Mouse (Mus musculus): Measurements from ENCODE around the gene Zfp296. TPM values are rescaled to one million over a fixed set of nuclear protein-coding genes. Genes with fewer than 3 reads are reported as not detected.
A peak's percentile ranks its signal among the peaks of the same experiment; 100 is the strongest.

The Zfp296 gene
- polyA plus RNA-seq, 1 experiment from 2014 or later = 1.5 TPM

DNA sequence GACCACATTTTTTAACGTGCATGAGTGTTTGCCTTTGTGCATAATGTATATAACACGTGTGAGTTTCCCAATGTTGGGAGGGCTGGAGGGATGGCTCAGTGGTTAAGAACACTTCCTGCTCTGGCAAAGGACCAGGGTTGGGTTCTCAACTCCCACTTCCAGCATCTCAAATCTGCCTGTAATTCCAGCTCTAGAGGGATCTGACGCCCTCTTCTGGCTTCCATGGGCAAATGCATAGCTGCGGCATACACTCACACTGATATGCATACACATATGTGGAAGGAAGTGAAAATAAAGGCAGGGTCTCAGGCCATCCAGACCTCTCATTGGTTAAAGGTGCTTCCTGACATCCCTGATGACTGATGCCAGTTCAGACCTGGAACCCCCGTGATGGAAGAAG lies 30.2 kb downstream of the Zfp296 start:
- H3K4me2 ChIP-seq = no peak overlapping the region
- DNase-seq (no peak), ATAC-seq (ENCODE audit: low read depth) (no peak)
- no peak overlapping the region for H3K9ac ChIP-seq
- H3K9me3 ChIP-seq (replicated peaks) = no peaks in the 10 kb centered on the region
- no peak overlapping the region for H3K4me3 ChIP-seq (replicated peaks)
- H3K4me1 ChIP-seq (replicated peaks) = peaks cover 16% of the 10 kb centered on the region
- no peaks in the 10 kb centered on the region for H3K27me3 ChIP-seq
- WGBS (ENCODE audit: insufficient replicate concordance) = 70% methylated on average over 5 of the region's 5 CpGs
- H3K36me3 ChIP-seq = peaks cover 3% of the 10 kb centered on the region; the same call in 1 of the 2 replicates
- no peak overlapping the region for H3K27ac ChIP-seq

DNA sequence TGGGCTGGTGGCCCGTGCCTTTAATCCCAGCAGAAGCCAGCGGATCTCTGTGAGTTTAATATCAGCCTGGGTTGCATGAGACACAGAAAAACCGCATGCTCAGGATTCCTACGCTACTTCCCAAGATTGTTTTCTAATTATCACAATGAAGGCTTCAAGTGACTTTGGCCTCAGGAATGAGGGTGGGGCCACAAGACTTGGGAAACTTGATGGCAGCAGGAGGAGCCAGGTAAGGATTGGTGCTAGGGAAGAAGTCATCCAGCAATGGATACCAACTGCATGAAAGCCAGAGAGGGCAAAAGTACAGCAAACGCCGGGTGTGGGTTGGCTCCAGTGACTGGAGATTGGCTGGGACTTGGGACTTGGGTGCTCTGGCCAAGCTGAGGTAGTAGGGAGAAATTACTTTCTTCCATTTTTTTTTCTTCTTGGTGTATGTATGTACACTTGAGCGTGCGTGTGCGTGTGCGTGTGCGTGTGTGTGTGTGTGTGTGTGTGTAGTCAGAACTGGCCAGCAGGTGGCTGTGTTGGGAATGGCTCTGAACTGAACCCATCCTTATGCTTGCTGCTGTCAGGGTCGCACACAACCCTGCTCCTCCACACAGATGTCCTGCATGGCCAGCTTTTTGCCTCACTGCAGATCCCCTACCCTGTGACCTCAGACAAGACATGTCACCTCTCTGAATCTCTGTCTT lies 32.7 kb downstream of the Zfp296 start:
- H3K27me3 ChIP-seq = no peaks in the 10 kb centered on the region

DNA sequence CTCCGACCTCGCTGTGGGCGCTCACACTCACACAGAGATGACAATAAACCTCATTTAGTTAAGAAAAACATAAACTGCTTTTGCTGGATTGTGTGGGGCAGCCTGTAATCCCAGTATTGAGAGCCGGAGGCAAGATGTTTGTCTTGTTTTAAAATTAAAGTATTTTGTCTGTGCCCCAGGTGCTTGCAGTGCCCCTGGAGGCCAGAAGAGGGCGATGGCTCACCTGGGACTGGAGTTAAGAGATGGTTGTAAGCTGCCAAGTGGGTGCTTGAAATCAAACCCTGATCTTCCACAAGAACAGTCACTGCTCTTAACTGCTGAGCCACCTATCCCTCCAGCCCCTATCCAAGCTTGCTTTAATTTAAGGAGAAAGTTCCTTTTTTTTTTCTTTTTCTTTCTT lies 33.9 kb downstream of the Zfp296 start:
- H3K4me1 ChIP-seq (replicated peaks) = no peaks in the 10 kb centered on the region
- H3K4me3 ChIP-seq (replicated peaks) = no peak overlapping the region
- no peak overlapping the region for H3K9ac ChIP-seq
- 71% methylated on average over 5 of the region's 5 CpGs for WGBS (ENCODE audit: insufficient replicate concordance)
- H3K27me3 ChIP-seq = no peaks in the 10 kb centered on the region
- H3K9me3 ChIP-seq (replicated peaks) = no peaks in the 10 kb centered on the region
- no peak for DNase-seq
- no peak overlapping the region for H3K4me2 ChIP-seq
- ATAC-seq (ENCODE audit: low read depth) = no peak
- no peaks in the 10 kb centered on the region for H3K36me3 ChIP-seq
- no peak overlapping the region for H3K27ac ChIP-seq

More for the DNA sequence above, 32.7 kb downstream of the Zfp296 start:
- WGBS (ENCODE audit: insufficient replicate concordance) = 81% methylated on average over 12 of the region's 12 CpGs
- Histone ChIP-seq H3K4me3 (replicated peaks) (no peak overlapping the region), H3K4me1 (replicated peaks) (no peaks in the 10 kb centered on the region), H3K9ac (no peak overlapping the region), H3K36me3 (no peaks in the 10 kb centered on the region), H3K4me2 (no peak overlapping the region), H3K9me3 (replicated peaks) (no peaks in the 10 kb centered on the region), H3K27ac (no peak overlapping the region)
- ATAC-seq (ENCODE audit: low read depth) = no peak
- no peak for DNase-seq

DNA sequence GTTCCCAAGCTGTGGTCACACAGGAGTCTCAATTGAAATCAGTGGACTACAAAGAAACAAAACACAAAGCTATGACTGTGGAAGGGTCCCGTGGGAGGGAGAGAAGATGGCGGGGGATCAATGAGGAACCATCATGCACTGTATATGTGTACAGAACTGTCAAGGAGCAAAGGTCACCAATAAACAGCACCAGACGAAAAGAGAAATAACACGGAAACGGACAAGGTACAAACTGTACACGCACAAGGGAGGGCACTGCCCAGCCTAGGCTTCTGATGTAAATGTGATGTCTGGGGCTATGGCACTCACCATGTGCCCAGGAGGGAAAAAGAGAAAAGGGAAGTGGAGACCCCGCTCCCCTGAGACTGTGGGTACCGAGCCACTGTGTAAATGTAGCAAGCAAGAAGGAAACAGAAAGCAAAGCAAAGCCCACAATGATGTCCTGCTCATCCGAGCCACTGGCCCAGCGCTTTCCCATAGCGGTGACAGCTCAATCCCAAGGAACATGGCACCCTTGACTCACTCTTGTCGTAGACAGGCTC lies 38.0 kb downstream of the Zfp296 start:
- no peak overlapping the region for H3K27ac ChIP-seq
- H3K9me3 ChIP-seq (replicated peaks) = no peaks in the 10 kb centered on the region
- peaks cover 5% of the 10 kb centered on the region for H3K4me1 ChIP-seq (replicated peaks)
- 68% methylated on average over 12 of the region's 12 CpGs for WGBS (ENCODE audit: insufficient replicate concordance)
- H3K4me3 ChIP-seq (replicated peaks) = no peak overlapping the region
- H3K9ac ChIP-seq = no peak overlapping the region
- DNase-seq (no peak), ATAC-seq (ENCODE audit: low read depth) (no peak)
- H3K27me3 ChIP-seq = peaks cover 9% of the 10 kb centered on the region
- H3K4me2 ChIP-seq = no peak overlapping the region
- no peaks in the 10 kb centered on the region for H3K36me3 ChIP-seq

- peak overlapping the region; percentile 58 for H3K4me2 ChIP-seq
- H3K9ac ChIP-seq = peak overlapping the region; percentile 43; the same call in 1 of the 2 replicates
- 17% methylated on average over 35 of the region's 35 CpGs for WGBS (ENCODE audit: insufficient replicate concordance)
- H3K27me3 ChIP-seq = peaks cover 18% of the 10 kb centered on the region
- H3K9me3 ChIP-seq (replicated peaks) = no peaks in the 10 kb centered on the region
- H3K4me1 ChIP-seq (replicated peaks) = peaks cover 5% of the 10 kb centered on the region
- DNase-seq (peak; percentile 56), ATAC-seq (ENCODE audit: low read depth) (peak; percentile 68)
- H3K36me3 ChIP-seq = no peaks in the 10 kb centered on the region
- peak overlapping the region; percentile 31 for H3K4me3 ChIP-seq (replicated peaks)
- no peak overlapping the region for H3K27ac ChIP-seq
Measured at GRCm38 (mm10) chr7:19619004-19619801, 42.1 kb downstream of the Zfp296 start.

DNA sequence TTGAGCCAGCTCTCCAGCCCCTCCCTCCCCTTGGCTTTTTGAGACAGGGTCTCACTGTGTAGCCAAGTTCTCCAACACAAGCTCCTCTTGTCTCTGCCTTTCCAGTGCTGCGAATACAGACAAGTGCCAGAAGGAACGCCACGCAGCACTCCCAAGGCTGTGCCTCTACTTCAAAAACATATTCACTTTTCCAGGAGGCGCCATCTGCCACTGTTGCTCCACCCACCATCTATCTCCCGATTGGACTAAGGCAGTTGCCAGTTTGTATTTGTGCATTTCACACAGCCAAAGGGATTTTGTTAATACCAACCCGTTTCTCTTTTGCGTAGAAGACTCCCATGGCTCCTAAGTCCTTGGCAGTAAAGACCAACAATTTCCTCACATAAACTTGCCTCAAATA lies 43.7 kb downstream of the Zfp296 start:
- Histone ChIP-seq H3K9ac (no peak overlapping the region), H3K4me2 (no peak overlapping the region), H3K4me3 (replicated peaks) (no peak overlapping the region), H3K27me3 (peaks cover 18% of the 10 kb centered on the region), H3K9me3 (replicated peaks) (no peaks in the 10 kb centered on the region), H3K27ac (no peak overlapping the region), H3K4me1 (replicated peaks) (peaks cover 5% of the 10 kb centered on the region), H3K36me3 (no peaks in the 10 kb centered on the region)
- 79% methylated on average over 7 of the region's 7 CpGs for WGBS (ENCODE audit: insufficient replicate concordance)
- DNase-seq (no peak), ATAC-seq (ENCODE audit: low read depth) (no peak)

- ATAC-seq (ENCODE audit: low read depth) (no peak), DNase-seq (no peak)
- Histone ChIP-seq H3K9ac (no peak overlapping the region), H3K27me3 (peaks cover 18% of the 10 kb centered on the region), H3K4me2 (no peak overlapping the region), H3K36me3 (no peaks in the 10 kb centered on the region), H3K27ac (no peak overlapping the region), H3K9me3 (replicated peaks) (no peaks in the 10 kb centered on the region), H3K4me1 (replicated peaks) (peaks cover 5% of the 10 kb centered on the region), H3K4me3 (replicated peaks) (no peak overlapping the region)
- 35% methylated on average over 6 of the region's 6 CpGs for WGBS (ENCODE audit: insufficient replicate concordance)
Measured at GRCm38 (mm10) chr7:19622241-19622640, 45.2 kb downstream of the Zfp296 start.

- ATAC-seq (ENCODE audit: low read depth) = no peak
- Histone ChIP-seq H3K9ac (no peak overlapping the region), H3K9me3 (replicated peaks) (no peaks in the 10 kb centered on the region), H3K36me3 (no peaks in the 10 kb centered on the region), H3K27ac (no peak overlapping the region), H3K4me2 (no peak overlapping the region), H3K4me3 (replicated peaks) (no peak overlapping the region), H3K27me3 (peaks cover 18% of the 10 kb centered on the region), H3K4me1 (replicated peaks) (peaks cover 14% of the 10 kb centered on the region)
- DNase-seq = no peak
- 45% methylated on average over 2 of the region's 2 CpGs for WGBS (ENCODE audit: insufficient replicate concordance)
Measured at GRCm38 (mm10) chr7:19623433-19623832, 46.3 kb downstream of the Zfp296 start.

DNA sequence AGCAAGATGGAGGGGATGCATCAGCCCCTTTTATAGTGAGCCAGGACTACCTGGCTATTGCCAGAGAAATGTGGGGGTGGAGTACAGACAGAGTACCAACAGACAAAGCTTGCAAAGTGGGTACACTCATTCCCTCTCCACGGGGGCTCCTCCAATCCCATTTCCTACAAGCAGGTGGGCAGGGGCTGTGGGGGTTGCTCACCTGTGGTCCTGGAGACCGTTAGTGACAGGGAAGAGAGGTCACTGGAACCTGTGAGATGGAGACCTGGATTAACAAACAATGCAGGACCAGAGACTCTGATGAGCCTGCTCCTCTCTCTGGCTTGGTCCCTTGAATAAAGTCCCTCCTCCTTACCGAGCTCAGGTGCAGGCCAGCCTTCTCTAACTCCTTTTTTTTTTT lies 50.6 kb downstream of the Zfp296 start:
- H3K9me3 ChIP-seq (replicated peaks) = no peaks in the 10 kb centered on the region
- no peak overlapping the region for H3K27ac ChIP-seq
- ATAC-seq (ENCODE audit: low read depth) = no peak
- peaks cover 10% of the 10 kb centered on the region for H3K36me3 ChIP-seq
- H3K4me3 ChIP-seq (replicated peaks) = peak overlapping the region; percentile 82
- H3K27me3 ChIP-seq = peaks cover 3% of the 10 kb centered on the region; the same call in 1 of the 2 replicates
- H3K4me1 ChIP-seq (replicated peaks) = peaks cover 41% of the 10 kb centered on the region
- no peak overlapping the region for H3K9ac ChIP-seq
- H3K4me2 ChIP-seq = peak overlapping the region; percentile 100
- WGBS (ENCODE audit: insufficient replicate concordance) = 54% methylated on average over 3 of the region's 3 CpGs
- no peak for DNase-seq

- DNase-seq = no peak
- 9% methylated on average over 17 of the region's 17 CpGs for WGBS (ENCODE audit: insufficient replicate concordance)
Measured at GRCm38 (mm10) chr7:19628192-19628535, 51.1 kb downstream of the Zfp296 start.

DNA sequence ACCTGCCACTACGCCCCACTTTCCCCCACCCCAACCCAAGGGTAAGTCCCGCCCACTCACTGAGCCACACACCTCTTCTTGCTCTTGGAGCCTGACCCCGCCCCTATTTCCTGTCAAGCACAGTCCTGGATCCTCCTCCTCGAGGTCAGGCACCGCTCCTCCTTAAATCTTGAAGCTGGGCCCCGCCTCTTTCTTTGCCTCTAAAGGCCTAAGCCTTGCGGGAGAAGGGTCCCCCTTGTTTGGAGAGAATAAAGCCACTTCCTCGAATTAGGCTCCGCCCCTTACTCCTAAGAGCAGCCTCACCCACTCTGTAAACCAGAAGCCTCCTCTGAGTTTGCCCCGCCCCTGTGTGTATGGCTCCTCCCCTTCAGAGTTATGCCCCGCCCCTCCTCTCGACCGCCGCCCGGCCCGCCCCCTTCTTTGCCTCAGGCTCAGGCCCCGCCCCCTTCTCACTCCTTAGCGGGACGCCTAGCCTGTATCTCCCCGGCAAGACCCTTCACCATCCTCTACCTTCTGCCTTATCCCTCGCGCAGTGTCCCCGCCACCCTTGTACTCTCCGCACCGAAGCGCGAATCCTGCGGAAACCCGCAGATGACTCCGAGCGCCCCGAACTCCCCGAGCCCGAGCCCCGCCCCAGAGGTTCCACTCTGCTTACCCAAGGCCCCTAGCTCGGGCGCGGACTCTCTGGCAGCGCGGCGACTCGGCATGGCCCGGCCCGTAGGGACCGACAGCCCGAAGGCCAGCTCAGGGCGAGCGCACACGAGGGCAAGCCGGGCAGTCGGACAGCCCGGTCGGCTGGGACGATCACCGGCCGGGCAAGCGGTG lies 51.7 kb downstream of the Zfp296 start:
- DNase-seq (peak; percentile 90), ATAC-seq (ENCODE audit: low read depth) (peak; percentile 74)
- Histone ChIP-seq H3K9ac (peak overlapping the region; percentile 72), H3K27ac (peak overlapping the region; percentile 83), H3K9me3 (replicated peaks) (no peaks in the 10 kb centered on the region), H3K4me1 (replicated peaks) (peaks cover 51% of the 10 kb centered on the region), H3K27me3 (no peaks in the 10 kb centered on the region; the same call in 1 of the 2 replicates), H3K36me3 (peaks cover 21% of the 10 kb centered on the region), H3K4me3 (replicated peaks) (peak overlapping the region; percentile 82), H3K4me2 (peak overlapping the region; percentile 100)
- WGBS (ENCODE audit: insufficient replicate concordance) = under 1% methylated on average over 55 of the region's 57 CpGs

More at GRCm38 (mm10) chr7:19628192-19628535, 51.1 kb downstream of the Zfp296 start:
- H3K4me2 ChIP-seq = peak overlapping the region; percentile 100
- H3K27me3 ChIP-seq = peaks cover 1% of the 10 kb centered on the region; the same call in 1 of the 2 replicates
- H3K27ac ChIP-seq = peak overlapping the region; percentile 83
- no peaks in the 10 kb centered on the region for H3K9me3 ChIP-seq (replicated peaks)
- no peak overlapping the region for H3K9ac ChIP-seq
- H3K4me1 ChIP-seq (replicated peaks) = peaks cover 45% of the 10 kb centered on the region
- H3K4me3 ChIP-seq (replicated peaks) = peak overlapping the region; percentile 82
- ATAC-seq (ENCODE audit: low read depth) = no peak
- H3K36me3 ChIP-seq = peaks cover 15% of the 10 kb centered on the region

All from liver, embryonic 13.5 days (tissue).